Mouse (Mus musculus) naive thymus-derived CD4-positive, alpha-beta T cell, adult 2 months (primary cell): ENCODE data around the gene Wwp2.

Experiments
- DNase-seq: peaks from one replicate; pipeline ENCODE4 v3.0.0-alpha.2; 2011; ENCODE audit warnings: low read depth

Wwp2 gene

DNA sequence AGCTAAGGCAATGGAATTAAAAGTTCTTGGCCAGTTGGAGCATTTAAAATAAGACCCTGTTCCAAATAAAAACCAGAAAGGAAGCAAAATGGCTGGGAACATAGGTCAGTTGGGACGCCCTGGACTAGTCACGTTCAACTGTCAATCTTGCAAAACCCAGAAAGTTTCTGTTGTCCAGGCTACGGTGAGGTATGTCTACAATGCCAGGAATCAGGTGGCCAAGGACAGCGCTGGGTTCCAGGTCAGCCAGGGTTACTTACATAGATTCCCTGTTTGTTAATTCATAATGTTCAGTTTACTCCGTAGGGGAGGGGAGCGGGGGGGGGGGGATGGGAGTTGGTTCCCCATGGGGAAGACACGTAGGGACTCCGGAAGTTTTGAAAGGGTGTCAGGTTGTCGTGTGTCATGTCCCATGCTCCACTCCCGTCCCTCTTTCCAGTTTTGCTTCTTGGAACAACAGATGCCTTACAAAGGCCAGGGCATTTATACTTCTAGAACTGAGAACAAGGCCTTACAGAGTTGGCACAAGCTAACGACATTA, 674 bp upstream of the Wwp2 start:
- DNase-seq, result no peak

DNA sequence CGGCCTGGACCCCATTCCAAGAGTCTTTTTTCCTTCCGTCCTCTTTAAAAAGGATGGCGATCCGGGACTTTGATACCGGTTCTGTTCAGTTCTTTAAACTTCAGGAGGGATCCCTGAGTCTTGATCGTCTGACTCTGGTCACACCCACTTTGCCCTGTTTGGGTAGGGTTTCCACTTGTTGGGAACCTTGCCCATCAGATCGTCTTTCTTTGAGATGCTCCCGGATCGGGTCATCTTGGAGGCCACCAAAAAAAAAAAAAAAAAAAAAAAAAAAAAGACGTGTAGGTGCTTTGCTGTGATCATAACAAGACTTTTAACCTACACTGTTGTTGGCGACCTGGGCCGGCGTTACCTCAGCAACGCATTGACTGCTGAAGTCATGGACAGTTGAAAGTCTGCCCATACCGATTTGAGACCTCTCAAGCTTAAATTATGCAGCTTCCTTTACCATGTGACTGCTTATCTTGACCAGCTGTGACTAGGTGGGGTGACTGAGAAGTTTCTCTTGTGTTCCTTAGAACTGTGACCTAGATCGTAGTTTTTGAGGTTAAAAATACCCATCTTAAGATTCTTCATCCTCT, 766 bp downstream of the Wwp2 start:
- DNase-seq, result peak; percentile 53

DNA sequence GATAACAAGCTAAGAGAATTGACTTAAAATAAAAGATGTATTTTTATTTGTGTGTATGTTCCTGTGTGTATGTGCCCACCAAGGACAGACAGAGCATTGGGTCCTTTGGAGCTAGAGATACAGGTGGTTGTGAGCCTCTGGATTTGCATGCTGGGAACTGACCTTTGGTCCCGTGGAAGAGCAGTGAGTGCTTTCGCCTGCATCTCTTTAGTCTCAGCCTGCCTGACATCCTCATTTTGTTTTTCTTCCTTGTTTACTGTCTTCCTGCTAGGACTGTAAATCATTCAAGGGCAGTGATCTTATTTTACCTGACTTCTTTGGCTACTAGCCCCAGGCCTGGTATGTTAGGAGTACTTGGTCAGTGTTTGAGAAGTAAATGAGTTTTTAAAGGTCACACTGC, 1.5 kb downstream of the Wwp2 start:
- no peak for DNase-seq

DNA sequence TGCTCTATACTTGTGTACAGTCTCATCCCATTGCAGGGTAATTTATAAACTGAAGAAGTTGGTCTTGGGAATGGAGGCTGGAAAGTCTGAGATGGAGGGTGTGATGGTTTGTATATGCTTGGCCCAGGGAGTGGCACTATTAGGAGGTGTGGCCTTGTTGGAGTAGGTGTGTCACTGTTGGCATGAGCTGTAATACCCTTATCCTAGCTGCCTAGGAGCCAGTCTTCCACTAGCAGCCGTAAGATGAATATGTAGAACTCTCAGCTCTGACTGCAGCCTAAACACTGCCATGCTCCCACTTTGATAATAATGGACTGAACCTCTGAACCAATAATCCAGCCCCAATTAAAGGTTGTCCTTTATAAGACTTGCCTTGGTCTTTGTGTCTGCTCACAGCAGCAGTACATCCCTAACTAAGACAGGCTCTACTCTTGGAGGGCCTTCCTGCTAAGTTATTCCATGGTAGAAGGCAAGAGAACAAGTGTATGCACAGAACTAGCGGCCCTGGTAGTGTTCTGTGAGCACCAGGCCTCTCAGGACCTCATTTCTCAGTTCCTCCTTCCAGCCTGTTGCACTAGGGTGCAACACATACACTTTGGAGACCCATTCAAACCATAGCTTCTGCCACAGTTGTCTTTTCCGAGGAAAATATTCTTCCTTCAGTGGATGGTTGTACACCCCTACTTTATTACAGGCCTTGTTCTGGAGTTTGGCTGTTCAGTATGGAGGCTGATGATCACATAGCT, 3.9 kb downstream of the Wwp2 start:
- no peak for DNase-seq

DNA sequence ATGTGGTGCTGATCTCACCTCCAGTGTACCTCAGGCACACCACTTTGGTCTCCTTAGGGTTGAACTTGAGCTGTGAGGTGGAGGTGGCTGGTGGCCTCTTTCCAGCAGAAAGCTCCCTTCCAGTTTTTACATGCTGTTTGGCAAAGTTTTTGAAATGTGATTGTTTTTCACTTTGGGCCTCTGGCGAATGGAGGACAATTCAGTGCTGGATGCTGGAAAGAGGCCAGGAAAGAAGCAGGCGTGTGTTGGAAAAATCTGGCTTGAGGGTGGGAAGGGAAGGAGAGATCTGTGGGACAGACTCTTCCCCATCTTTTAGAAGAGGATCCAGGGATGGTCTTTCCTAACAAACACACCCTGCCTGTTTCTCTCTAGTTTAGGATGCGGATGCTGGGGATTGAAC, 8.5 kb downstream of the Wwp2 start:
- DNase-seq, result no peak

DNA sequence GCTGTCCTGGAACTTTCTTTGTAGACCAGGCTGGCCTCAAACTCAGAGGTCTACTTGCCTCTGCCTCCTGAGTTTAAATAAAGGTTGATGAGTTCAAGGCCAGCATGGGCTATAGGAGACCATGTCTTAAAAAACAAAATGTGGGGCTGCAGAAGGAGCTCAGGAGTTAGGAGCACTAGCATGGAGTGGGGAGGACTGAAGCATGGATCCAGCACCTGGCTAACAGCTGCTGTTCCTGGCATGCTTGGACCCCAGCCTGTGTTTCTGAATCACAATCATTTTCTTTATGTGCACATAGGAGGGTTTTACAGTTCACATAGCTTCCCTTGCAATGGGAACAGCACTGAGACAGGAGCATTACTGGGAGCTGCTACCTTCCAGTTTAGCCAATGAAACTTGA, 11.5 kb downstream of the Wwp2 start:
- no peak for DNase-seq

DNA sequence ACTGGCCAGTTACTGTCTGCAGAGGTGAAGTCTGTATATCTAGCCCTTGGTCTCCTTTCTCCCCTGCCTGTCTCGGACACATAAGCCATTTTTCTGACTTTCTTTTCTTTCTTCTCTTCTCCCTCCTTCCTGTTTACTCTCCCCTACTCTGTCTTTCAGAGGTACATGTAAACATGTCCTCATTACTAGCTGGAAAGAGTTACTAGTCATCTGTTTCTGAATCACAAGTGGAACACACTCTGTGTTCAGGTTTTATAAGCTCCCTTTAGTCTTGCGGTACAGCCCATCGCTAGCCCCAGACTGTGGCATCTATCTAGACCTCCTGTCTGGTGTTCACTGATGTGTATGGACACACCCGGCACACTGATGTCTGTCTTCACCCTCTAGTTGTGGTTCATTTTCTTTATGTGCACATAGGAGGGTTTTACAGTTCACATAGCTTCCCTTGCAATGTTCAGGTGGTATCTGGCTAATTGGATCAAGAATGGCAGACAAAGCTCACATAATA, 12.3 kb downstream of the Wwp2 start:
- no peak for DNase-seq

DNA sequence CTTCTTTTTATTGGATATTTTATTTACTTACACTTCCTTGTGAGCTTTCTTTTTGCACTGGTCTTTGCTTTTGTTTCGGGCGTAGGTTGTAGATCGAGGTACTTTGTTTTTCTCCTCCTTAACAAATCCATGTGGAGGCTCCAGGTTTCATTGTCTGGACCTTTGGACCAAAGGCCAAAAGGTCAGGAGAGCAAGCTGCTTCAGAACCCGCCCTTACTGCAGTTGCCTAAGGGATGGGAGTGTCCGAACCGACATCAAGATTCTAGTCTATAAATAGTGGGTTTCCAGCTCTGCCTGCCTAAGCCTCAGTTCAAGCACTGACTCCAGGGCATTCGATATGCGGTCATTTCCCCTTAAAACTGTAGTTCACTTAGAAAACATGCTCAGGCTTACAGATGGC, 13.0 kb downstream of the Wwp2 start:
- no peak for DNase-seq

DNA sequence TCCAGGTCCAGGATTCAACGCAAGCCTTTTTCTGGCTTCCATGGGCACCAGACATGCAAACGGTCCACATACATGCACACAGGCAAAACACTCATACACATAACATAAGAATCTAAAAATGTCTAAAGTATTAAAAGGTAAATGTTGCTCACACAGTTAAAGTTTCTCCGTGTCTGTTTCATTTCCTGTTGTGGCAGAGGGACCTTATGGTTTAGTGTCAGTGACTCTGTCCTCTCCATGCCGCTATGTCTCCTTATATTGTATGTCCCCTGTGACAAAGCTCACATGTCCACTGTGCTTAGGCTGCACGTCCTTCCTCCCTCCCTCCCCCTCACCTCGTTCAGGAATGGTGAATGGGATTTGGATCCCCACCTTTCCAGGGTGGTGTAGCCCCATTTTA, 13.5 kb downstream of the Wwp2 start:
- DNase-seq, result no peak

DNA sequence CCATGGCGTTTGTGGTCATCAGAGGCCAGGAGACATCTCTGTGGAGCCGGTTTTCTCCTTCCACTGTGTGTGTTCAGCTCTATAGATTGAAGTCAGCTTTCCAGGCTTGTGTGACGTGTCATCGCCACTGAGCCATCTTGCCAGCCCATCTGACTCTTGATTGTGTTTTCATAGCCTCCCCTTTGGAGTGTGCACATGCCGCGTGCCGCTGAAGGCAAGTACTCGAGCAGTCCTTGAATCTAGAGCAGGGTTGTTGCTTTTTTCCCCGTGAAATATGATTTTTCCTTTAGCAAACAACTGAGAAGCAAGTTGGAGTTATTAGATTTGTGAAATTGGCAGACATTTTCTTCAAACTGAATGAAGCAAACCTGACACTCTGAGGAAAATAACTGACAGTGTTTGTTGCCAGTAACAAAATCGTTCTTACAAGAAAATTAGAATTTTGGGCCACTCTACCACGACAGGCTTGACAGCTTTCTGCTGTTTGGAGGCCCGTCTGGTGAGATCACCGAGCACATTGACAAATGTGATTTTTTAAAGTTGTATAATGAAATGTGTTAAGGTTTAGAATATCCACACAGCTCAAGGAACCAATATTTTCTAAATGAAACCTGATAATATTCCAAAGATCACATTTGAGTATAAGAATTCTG, 15.4 kb downstream of the Wwp2 start:
- DNase-seq, result no peak

DNA sequence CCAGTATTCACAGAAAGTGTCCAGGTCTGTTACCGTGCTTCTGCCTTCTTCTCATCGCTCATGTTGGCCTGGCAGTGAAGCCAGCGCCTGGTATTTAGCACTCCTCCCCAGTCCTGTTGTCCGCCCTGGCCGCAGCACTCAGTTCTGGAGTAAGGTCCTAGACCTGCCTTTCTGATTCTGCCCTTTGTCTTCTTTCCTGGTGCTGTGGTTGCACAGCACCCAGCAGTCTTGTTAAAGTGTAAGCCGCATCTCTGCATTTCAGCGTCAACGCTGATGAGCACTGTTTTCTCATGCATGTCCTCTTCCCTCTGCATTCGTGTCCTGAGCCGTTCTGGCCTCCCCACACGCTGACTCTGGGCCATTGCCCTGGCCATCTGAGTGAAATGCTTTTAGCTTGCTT, 17.2 kb downstream of the Wwp2 start:
- no peak for DNase-seq

DNA sequence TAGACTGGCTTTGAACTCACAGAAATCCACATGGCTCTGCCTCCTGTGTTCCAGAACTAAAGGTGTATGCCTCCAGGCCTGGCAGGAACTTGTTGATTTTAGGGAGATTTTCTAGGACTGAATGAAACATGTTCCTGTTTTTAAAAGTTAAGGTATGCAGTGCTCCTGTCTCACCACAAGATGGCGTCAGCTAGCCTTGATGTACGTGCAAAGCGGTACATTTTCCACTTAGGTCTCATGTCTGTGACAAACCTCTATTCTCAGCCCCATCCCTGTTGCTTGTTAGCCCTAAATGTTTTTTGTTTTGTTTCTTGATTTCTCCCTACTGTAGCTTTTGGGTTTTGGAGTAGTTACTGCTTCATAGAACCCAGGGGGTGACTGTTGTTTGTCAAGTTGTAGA, 19.1 kb downstream of the Wwp2 start:
- DNase-seq, result peak; percentile 65

DNA sequence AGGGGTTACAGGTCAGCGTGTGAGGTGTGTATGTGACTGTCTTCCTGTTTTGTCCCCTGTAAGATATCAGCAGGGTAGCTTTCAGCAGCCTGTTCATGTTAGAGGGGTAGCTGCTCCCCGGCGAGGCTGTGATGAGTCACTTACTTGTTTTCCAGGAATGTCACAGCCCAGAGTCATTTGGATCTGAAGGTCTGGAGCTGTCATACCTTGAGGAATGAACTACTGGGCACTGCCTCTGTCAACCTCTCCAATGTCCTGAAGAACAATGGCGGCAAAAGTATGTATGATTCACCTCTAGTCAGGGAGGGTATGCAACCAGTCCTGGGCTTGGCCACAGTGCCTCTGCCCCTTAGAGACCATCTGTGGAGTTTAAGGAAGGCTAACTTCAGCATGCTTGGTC, 21.6 kb downstream of the Wwp2 start:
- DNase-seq, result no peak

DNA sequence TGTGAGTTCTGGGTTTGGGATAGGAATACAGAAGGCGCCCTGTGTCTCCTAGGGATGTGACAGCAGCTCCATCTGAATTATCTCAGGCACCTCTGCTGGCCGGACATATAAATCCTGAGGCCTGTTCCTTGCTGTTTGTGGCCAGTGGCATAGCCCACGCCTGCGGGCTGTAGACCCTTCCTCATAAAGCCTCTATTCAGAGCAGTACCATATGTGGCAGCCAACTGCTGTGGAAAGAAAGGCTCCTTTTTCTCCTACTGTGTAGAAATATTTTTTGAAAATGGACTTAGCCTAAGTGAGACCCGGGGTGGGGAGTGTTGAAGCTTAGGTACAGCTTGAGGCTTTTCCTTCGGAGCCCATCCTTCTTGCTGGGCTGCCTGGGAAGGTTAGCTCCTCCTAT, 22.1 kb downstream of the Wwp2 start:
- no peak for DNase-seq

DNA sequence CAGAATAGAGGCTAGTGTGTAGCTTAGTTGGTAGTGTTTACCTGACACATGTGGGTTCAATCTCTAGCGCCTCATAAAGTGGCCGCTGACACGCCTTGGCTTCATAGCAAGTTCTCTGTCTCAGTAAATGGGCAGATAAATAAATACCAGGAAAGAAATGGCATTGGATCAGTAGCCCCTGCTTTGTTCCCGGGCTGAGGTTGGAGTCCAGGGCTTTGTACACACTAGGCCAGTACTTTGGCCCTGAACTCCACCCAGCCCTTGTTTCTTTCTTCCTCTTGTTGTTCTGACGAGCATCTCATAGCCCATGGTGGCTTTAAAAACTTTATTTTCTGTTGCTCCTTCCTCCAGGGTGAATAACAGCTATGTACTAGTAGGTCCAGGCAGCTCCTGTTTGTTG, 26.3 kb downstream of the Wwp2 start:
- DNase-seq, result no peak

DNA sequence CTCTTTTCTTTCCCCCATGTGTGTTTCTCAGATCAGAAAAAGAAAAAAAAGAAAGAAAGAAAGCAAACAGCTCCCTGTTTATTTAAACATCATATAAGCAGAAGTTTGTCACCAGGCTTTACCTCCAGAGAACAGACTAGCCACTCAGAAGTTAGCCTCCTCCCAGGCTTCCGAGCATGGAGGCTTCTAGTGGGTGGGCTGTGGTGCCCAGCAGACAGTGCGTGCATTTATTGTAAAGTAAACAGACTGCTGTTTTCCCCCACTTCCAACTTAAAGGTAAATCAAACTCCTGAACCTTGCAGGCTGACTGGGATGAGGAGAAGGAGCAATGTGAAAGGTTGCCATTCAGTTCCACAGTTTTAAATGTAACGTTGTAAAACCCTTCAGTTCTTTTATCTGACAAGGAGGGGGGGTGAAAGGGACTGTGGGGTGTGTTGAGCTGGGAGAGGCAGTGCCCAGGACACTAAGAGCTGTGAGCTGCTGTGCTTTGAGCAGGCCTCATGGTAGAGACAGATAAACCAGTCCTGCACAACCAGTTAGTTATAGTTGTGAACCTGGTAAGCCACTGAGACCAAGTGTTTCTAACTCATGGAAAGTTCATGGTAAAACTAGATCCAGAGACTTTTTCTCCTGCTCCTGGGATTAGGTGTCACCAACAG, 29.3 kb downstream of the Wwp2 start:
- DNase-seq, result no peak

DNA sequence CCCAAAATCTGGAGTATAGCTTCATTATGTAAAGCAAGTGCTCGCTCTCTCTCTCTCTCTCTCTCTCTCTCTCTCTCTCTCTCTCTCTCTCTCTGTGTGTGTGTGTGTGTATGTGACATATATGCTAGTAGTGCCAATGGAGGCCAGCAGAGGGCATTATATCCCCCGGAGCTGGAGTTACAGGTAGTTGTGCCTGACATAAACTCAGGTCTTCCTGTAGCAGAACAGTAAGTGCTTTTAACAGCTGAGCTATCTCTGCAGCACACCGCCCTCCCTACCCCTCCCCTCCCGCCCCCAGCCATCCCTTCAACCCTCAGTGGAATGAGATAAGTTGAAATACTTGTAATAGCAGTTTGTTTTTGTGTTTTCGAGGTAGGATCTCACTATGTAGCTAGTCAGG, 30.5 kb downstream of the Wwp2 start:
- DNase-seq, result no peak

DNA sequence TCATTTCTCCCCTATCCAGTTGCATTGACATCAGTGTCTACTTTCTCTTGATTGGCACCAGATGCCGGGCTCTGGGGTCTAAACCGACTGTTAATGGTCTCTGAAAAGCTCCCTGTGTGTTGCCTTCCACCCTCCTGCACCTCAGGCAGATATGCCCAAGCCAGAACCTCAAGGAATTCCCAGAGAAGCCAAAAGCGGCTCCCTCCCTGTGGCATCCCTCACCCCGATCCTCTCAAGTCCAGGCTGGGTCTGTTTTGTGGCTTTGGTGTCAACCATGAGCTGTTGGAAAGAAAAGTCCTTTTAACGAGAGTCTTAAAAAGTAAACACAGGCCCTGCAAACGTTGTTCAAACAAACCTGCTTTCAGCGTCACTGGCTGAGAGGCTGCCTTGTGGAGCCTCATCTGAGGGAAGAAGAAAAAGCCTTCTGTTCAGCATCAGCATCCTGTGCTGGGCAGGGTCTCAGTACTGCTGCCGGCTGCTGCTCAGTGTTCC, 32.7 kb downstream of the Wwp2 start:
- no peak for DNase-seq

DNA sequence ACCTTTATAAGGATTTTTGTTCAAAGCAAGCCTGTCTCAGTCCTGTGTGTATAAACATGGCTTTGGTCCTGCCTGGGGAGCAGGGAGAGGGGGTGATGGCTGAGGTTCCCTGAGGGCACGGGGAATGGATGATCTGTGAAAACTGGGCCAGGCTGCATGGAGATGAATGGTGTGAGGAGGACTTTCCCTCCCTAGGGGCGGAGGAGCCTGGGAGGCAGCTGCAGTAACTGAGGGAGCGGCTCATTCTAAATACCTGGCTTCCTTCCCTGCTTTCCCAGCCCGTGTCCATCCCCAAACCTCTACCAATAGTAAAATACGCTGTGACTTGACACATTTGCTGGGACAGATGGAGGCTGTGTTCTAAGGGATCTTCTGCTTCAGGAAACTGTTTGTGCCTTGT, 34.1 kb downstream of the Wwp2 start:
- DNase-seq, result no peak

DNA sequence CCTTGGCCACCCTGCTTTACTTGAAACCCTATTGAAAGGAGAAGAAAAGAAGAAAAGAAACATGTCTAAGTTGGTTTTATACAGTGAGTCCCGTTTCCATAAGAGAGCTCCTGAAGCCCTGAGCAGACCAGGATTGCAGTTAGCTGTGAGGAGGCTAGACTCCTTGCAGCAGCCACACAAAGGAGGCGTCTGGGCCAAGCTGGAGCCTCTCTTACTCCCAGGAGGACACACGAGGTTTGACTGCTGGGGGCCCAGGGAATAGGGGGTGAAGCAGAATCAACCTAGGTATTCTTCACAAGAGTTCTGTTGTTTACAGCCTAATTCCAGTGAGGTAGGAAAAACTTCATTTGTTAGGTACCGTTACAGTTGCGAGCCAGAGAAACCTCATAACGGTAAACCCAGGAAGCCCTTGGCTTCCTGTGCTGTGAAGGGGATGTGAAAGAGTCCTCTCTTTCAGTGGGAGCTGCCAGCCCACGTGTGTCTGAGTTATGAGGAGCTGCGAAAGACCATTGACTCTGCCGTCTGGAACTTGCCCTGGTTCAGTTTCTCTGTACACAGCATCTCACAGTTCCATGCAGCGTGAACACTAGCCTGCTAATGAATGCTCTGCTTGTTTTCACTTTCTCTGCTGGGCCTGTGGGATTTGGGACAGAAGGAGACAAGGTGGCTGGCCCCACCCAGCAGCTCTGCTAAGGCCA, 36.4 kb downstream of the Wwp2 start:
- no peak for DNase-seq

DNA sequence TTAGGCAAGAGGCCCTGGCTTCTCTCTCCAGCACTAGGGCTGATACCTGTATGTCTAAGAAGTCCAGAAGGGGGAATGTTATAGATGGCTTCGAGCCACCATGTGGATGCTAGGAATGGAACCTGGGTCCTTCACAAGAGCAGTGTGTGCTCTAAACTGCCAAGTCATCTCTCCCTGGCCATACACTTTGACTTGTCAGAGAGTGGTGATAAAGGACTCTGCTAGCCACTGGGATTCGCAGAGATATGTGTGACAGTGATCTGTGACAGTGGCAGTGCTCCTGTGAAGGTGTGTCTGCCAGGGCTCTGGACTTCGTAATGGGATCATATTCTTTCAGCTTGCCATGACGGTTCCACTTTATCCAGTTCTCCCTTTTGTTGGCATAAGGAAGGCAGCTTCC, 37.2 kb downstream of the Wwp2 start:
- no peak for DNase-seq

DNA sequence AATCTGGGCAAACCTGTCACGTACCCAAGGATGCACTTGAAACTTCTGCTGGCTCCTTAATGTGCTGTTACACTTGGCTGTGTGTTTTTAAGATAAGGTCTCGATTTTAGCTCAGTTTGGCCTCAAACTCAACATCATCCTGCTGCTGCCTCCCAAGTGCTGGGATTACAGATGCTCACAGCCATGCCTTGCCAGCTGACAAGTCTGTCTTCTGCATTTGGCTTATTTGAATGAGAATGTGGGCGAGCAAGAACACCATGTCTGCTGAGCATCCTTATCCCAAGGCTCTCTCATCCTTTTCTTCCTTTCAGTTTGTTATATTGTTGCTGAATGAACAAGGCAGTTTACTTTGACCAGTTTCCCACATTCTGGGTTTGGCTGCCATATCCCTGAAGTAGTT, 39.4 kb downstream of the Wwp2 start:
- no peak for DNase-seq
